Mouse (Mus musculus): ENCODE measurements around the gene Lbh. TPM values are rescaled to one million over a fixed set of nuclear protein-coding genes. Genes with fewer than 3 reads are reported as not detected.

The Lbh gene
- polyA plus RNA-seq, 1 experiment, result 99.3 TPM

- WGBS, result 93% methylated on average over 7 of the region's 7 CpGs
- no peaks in the 10 kb centered on the region for H3K4me1 ChIP-seq (ENCODE audit: control insufficient read depth, insufficient read depth, low read length)
- no peak overlapping the region for H3K27ac ChIP-seq (ENCODE audit: insufficient read depth, low read depth, low read length)
- no peak overlapping the region for H3K4me3 ChIP-seq (ENCODE audit: insufficient read depth, low read depth, low read length)
- no peak for TF ChIP-seq POLR2A (IDR thresholded peaks at IDR 0.05; ENCODE audit: insufficient read depth, low read depth, low read length)
Measured at GRCm38 (mm10) chr17:72897076-72897475, 21.0 kb upstream of the Lbh start.

GRCm38 (mm10) chr17:72897961-72898360 is 20.1 kb upstream of the Lbh start:
- Histone ChIP-seq H3K4me1 (ENCODE audit: control insufficient read depth, insufficient read depth, low read length) (no peaks in the 10 kb centered on the region), H3K4me3 (ENCODE audit: insufficient read depth, low read depth, low read length) (no peak overlapping the region), H3K27ac (ENCODE audit: insufficient read depth, low read depth, low read length) (no peak overlapping the region)
- TF ChIP-seq POLR2A (IDR thresholded peaks at IDR 0.05; ENCODE audit: insufficient read depth, low read depth, low read length) (no peak), CTCF (IDR thresholded peaks at IDR 0.05; ENCODE audit: insufficient read depth, low read depth, low read length) (no peak)
- WGBS, result 94% methylated on average over 5 of the region's 5 CpGs

GRCm38 (mm10) chr17:72898775-72899174 is 19.3 kb upstream of the Lbh start:
- no peaks in the 10 kb centered on the region for H3K4me1 ChIP-seq (ENCODE audit: control insufficient read depth, insufficient read depth, low read length)
- WGBS, result 45% methylated on average over 3 of the region's 3 CpGs
- H3K4me3 ChIP-seq (ENCODE audit: insufficient read depth, low read depth, low read length), result no peak overlapping the region
- H3K27ac ChIP-seq (ENCODE audit: insufficient read depth, low read depth, low read length), result no peak overlapping the region
- TF ChIP-seq POLR2A (IDR thresholded peaks at IDR 0.05; ENCODE audit: insufficient read depth, low read depth, low read length), result no peak
- no peak for TF ChIP-seq CTCF (IDR thresholded peaks at IDR 0.05; ENCODE audit: insufficient read depth, low read depth, low read length)

- Histone ChIP-seq H3K4me1 (ENCODE audit: control insufficient read depth, insufficient read depth, low read length) (no peaks in the 10 kb centered on the region), H3K4me3 (ENCODE audit: insufficient read depth, low read depth, low read length) (no peak overlapping the region), H3K27ac (ENCODE audit: insufficient read depth, low read depth, low read length) (no peak overlapping the region)
- 90% methylated on average over 6 of the region's 6 CpGs for WGBS
- no peak for TF ChIP-seq CTCF (IDR thresholded peaks at IDR 0.05; ENCODE audit: insufficient read depth, low read depth, low read length)
- no peak for TF ChIP-seq POLR2A (IDR thresholded peaks at IDR 0.05; ENCODE audit: insufficient read depth, low read depth, low read length)
Measured at GRCm38 (mm10) chr17:72901021-72901420, 17.1 kb upstream of the Lbh start.

GRCm38 (mm10) chr17:72901705-72902104 is 16.4 kb upstream of the Lbh start:
- H3K4me3 ChIP-seq (ENCODE audit: insufficient read depth, low read depth, low read length), result no peak overlapping the region
- WGBS, result 89% methylated on average over 4 of the region's 4 CpGs
- no peak overlapping the region for H3K27ac ChIP-seq (ENCODE audit: insufficient read depth, low read depth, low read length)
- no peak for TF ChIP-seq POLR2A (IDR thresholded peaks at IDR 0.05; ENCODE audit: insufficient read depth, low read depth, low read length)
- no peak for TF ChIP-seq CTCF (IDR thresholded peaks at IDR 0.05; ENCODE audit: insufficient read depth, low read depth, low read length)
- no peaks in the 10 kb centered on the region for H3K4me1 ChIP-seq (ENCODE audit: control insufficient read depth, insufficient read depth, low read length)

- Histone ChIP-seq H3K4me1 (ENCODE audit: control insufficient read depth, insufficient read depth, low read length) (no peaks in the 10 kb centered on the region), H3K4me3 (ENCODE audit: insufficient read depth, low read depth, low read length) (no peak overlapping the region), H3K27ac (ENCODE audit: insufficient read depth, low read depth, low read length) (no peak overlapping the region)
- TF ChIP-seq CTCF (IDR thresholded peaks at IDR 0.05; ENCODE audit: insufficient read depth, low read depth, low read length), result no peak
- TF ChIP-seq POLR2A (IDR thresholded peaks at IDR 0.05; ENCODE audit: insufficient read depth, low read depth, low read length), result no peak
- 92% methylated on average over 5 of the region's 5 CpGs for WGBS
Measured at GRCm38 (mm10) chr17:72903321-72903720, 14.8 kb upstream of the Lbh start.

- no peak overlapping the region for H3K27ac ChIP-seq (ENCODE audit: insufficient read depth, low read depth, low read length)
- H3K4me1 ChIP-seq (ENCODE audit: control insufficient read depth, insufficient read depth, low read length), result no peaks in the 10 kb centered on the region
- 75% methylated on average over 9 of the region's 9 CpGs for WGBS
- no peak overlapping the region for H3K4me3 ChIP-seq (ENCODE audit: insufficient read depth, low read depth, low read length)
- no peak for TF ChIP-seq POLR2A (IDR thresholded peaks at IDR 0.05; ENCODE audit: insufficient read depth, low read depth, low read length)
- TF ChIP-seq CTCF (IDR thresholded peaks at IDR 0.05; ENCODE audit: insufficient read depth, low read depth, low read length), result no peak
Measured at GRCm38 (mm10) chr17:72903921-72904421, 14.1 kb upstream of the Lbh start.

- Histone ChIP-seq H3K4me1 (ENCODE audit: control insufficient read depth, insufficient read depth, low read length) (no peaks in the 10 kb centered on the region), H3K27ac (ENCODE audit: insufficient read depth, low read depth, low read length) (no peak overlapping the region), H3K4me3 (ENCODE audit: insufficient read depth, low read depth, low read length) (no peak overlapping the region)
- 94% methylated on average over 7 of the region's 7 CpGs for WGBS
- TF ChIP-seq POLR2A (IDR thresholded peaks at IDR 0.05; ENCODE audit: insufficient read depth, low read depth, low read length) (no peak), CTCF (IDR thresholded peaks at IDR 0.05; ENCODE audit: insufficient read depth, low read depth, low read length) (no peak)
Measured at GRCm38 (mm10) chr17:72904873-72905272, 13.2 kb upstream of the Lbh start.

GRCm38 (mm10) chr17:72906231-72906896 is 11.7 kb upstream of the Lbh start:
- H3K27ac ChIP-seq (ENCODE audit: insufficient read depth, low read depth, low read length), result no peak overlapping the region
- 91% methylated on average over 10 of the region's 10 CpGs for WGBS

More at GRCm38 (mm10) chr17:72906231-72906896, 11.7 kb upstream of the Lbh start:
- Histone ChIP-seq H3K4me1 (ENCODE audit: control insufficient read depth, insufficient read depth, low read length) (no peaks in the 10 kb centered on the region), H3K4me3 (ENCODE audit: insufficient read depth, low read depth, low read length) (no peak overlapping the region)
- TF ChIP-seq CTCF (IDR thresholded peaks at IDR 0.05; ENCODE audit: insufficient read depth, low read depth, low read length) (no peak), POLR2A (IDR thresholded peaks at IDR 0.05; ENCODE audit: insufficient read depth, low read depth, low read length) (no peak)
